Mouse (Mus musculus): ENCODE results near the gene Vps25. TPM values are rescaled to one million over a fixed set of nuclear protein-coding genes. Genes with fewer than 3 reads are reported as not detected.
A peak's percentile ranks its signal among the peaks of the same experiment; 100 is the strongest.

Vps25 gene
- polyA plus RNA-seq, 1 experiment, result 141 TPM

DNA sequence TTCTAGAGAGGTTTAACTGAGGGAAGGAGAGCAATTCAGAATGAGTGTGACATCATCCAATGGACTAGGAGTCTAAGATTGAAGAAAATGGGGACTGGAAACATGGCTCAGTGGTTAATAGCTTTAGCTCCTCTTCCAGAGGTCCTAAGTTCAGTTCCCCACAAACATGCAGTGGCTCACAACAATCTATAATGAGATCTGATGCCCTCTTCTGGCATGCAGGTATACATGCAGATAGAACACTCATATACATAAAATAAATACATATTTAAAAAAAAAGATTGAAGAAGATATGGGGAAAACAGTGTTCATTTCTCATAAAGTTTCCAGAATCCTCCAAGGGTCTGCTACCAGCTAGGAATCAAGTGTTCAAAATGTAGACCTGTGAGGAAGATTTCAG is 18.1 kb upstream of the Vps25 start:
- Histone ChIP-seq H3K27me3 (ENCODE audit: control insufficient read depth, insufficient read depth, insufficient read length) (no peaks in the 10 kb centered on the region), H3K79me2 (ENCODE audit: control insufficient read depth, insufficient read depth) (no peaks in the 10 kb centered on the region), H3K36me3 (ENCODE audit: control insufficient read depth, insufficient read depth) (no peaks in the 10 kb centered on the region), H3K4me2 (ENCODE audit: low read depth) (no peak overlapping the region), H3K4me3 (no peak overlapping the region), H3ac (ENCODE audit: control insufficient read depth, insufficient read length) (no peak overlapping the region)
- TF ChIP-seq CEBPB (IDR thresholded peaks at IDR 0.05; ENCODE audit: insufficient read depth, poor library complexity, severe bottlenecking) (no peak), TCF12 (IDR thresholded peaks at IDR 0.05; ENCODE audit: insufficient read depth, poor library complexity, severe bottlenecking) (no peak), REST (IDR thresholded peaks at IDR 0.05; ENCODE audit: insufficient read depth, insufficient read length) (no peak), POLR2AphosphoS2 (IDR thresholded peaks at IDR 0.05; ENCODE audit: insufficient read length, low read depth) (no peak), POLR2A (IDR thresholded peaks at IDR 0.05; ENCODE audit: insufficient read length, low read depth) (no peak), TCF3 (IDR thresholded peaks at IDR 0.05; ENCODE audit: insufficient read length, low read depth) (no peak), MYOD1 (IDR thresholded peaks at IDR 0.05; ENCODE audit: control insufficient read depth in 1 of 3, insufficient read length in 2 of 3, low read depth in 2 of 3) (no peak), MYOG (IDR thresholded peaks at IDR 0.05; ENCODE audit: control insufficient read depth in 1 of 3, insufficient read depth in 1 of 3, insufficient read length in 2 of 3, low read depth in 2 of 3) (no peak), SRF (IDR thresholded peaks at IDR 0.05; ENCODE audit: control insufficient read depth, insufficient read length, low read depth) (no peak), USF1 (IDR thresholded peaks at IDR 0.05; ENCODE audit: low read depth) (no peak), E2F4 (IDR thresholded peaks at IDR 0.05; ENCODE audit: insufficient read depth) (no peak), MAX (IDR thresholded peaks at IDR 0.05; ENCODE audit: low read depth) (no peak)

DNA sequence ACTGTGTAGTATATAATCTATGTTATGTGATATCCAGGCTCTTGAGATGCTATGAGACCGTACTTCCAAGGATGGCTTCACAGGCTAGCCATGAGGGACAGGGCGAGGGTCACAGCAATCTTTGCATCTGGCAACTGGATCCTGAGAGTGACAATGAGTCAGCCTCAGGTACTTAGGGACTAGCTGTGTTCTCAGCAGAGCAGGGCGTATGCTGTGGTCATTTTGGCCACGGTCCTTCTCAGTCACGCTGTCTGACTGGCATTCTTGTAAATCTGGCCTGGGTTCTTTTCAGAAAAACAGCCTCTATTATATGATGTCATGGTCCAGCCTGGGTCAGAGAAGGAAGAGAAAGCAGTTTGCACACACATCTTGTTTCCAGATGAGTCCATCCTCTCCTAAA is 16.7 kb upstream of the Vps25 start:
- H3K79me2 ChIP-seq (ENCODE audit: control insufficient read depth, insufficient read depth), result no peaks in the 10 kb centered on the region
- H3K4me2 ChIP-seq (ENCODE audit: low read depth), result no peak overlapping the region
- no peaks in the 10 kb centered on the region for H3K27me3 ChIP-seq (ENCODE audit: control insufficient read depth, insufficient read depth, insufficient read length)
- no peak overlapping the region for H3ac ChIP-seq (ENCODE audit: control insufficient read depth, insufficient read length)
- TF ChIP-seq USF1 (IDR thresholded peaks at IDR 0.05; ENCODE audit: low read depth) (no peak), E2F4 (IDR thresholded peaks at IDR 0.05; ENCODE audit: insufficient read depth) (no peak), POLR2AphosphoS2 (IDR thresholded peaks at IDR 0.05; ENCODE audit: insufficient read length, low read depth) (no peak), REST (IDR thresholded peaks at IDR 0.05; ENCODE audit: insufficient read depth, insufficient read length) (no peak), SRF (IDR thresholded peaks at IDR 0.05; ENCODE audit: control insufficient read depth, insufficient read length, low read depth) (no peak), MAX (IDR thresholded peaks at IDR 0.05; ENCODE audit: low read depth) (no peak), MYOD1 (IDR thresholded peaks at IDR 0.05; ENCODE audit: control insufficient read depth in 1 of 3, insufficient read length in 2 of 3, low read depth in 2 of 3) (no peak)
- H3K4me3 ChIP-seq, result no peak overlapping the region
- no peaks in the 10 kb centered on the region for H3K36me3 ChIP-seq (ENCODE audit: control insufficient read depth, insufficient read depth)

DNA sequence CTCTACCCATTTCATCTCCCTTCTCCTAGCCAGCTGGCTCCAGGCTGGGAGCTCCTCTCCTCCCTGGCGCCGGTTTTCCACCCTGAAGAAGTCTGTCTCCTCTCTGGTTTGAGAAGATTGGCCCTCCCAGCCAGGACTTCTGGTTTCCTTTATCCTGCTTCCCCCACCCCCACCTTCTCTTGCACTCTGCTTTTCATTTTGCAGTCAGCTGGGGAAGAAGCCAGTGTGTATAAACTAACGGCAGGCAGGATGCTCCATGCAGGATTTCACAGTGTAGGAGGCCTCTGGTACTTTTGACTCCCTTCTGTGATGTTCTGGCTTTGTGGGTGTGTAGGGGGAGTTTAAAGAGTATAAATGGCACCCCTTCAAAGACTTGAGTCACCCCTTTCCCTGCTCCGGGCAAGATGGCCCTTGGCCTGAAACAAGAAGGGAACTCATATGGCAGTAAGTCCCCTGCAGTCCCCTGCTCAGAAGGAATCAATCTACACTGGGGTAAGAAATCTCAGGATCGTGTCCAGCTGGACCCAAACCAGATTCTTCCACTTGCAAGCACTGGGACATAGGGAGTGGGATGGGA is 15.3 kb upstream of the Vps25 start:
- H3ac ChIP-seq (ENCODE audit: control insufficient read depth, insufficient read length), result no peak overlapping the region
- no peak overlapping the region for H3K4me3 ChIP-seq
- H3K79me2 ChIP-seq (ENCODE audit: control insufficient read depth, insufficient read depth), result no peaks in the 10 kb centered on the region
- H3K27me3 ChIP-seq (ENCODE audit: control insufficient read depth, insufficient read depth, insufficient read length), result no peaks in the 10 kb centered on the region
- H3K36me3 ChIP-seq (ENCODE audit: control insufficient read depth, insufficient read depth), result no peaks in the 10 kb centered on the region
- TF ChIP-seq E2F4 (IDR thresholded peaks at IDR 0.05; ENCODE audit: insufficient read depth), result no peak
- TF ChIP-seq SRF (IDR thresholded peaks at IDR 0.05; ENCODE audit: control insufficient read depth, insufficient read length, low read depth), result no peak
- H3K4me2 ChIP-seq (ENCODE audit: low read depth), result no peak overlapping the region

DNA sequence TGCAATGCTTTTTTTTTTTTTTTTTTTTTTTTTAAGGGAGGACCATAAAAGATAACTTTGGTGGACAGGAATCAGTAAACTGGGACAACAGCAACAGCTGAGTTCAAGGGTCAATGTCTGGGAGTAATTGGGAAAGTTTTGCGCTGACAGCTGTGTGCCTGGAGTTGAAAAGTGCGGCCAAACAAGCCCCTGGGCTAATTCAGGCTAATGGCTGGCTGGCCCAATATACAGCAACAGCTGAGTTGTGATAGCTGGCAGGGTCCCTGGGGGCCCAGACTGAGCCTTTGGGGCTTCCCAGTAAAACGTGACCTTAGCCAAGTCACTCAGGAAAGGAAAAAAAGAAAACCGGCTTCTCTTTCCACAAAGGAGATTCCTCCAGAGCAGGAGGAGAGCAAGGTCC is 8.4 kb upstream of the Vps25 start:
- Histone ChIP-seq H3K79me2 (ENCODE audit: control insufficient read depth, insufficient read depth) (no peaks in the 10 kb centered on the region), H3ac (ENCODE audit: control insufficient read depth, insufficient read length) (no peak overlapping the region), H3K4me3 (no peak overlapping the region), H3K27me3 (ENCODE audit: control insufficient read depth, insufficient read depth, insufficient read length) (no peaks in the 10 kb centered on the region), H3K4me2 (ENCODE audit: low read depth) (peak overlapping the region; percentile 75), H3K36me3 (ENCODE audit: control insufficient read depth, insufficient read depth) (no peaks in the 10 kb centered on the region)
- TF ChIP-seq REST (IDR thresholded peaks at IDR 0.05; ENCODE audit: insufficient read depth, insufficient read length) (no peak), SRF (IDR thresholded peaks at IDR 0.05; ENCODE audit: control insufficient read depth, insufficient read length, low read depth) (no peak), TCF3 (IDR thresholded peaks at IDR 0.05; ENCODE audit: insufficient read length, low read depth) (no peak), CEBPB (IDR thresholded peaks at IDR 0.05; ENCODE audit: insufficient read depth, poor library complexity, severe bottlenecking) (no peak), TCF12 (IDR thresholded peaks at IDR 0.05; ENCODE audit: insufficient read depth, poor library complexity, severe bottlenecking) (peak; percentile 36), POLR2AphosphoS2 (IDR thresholded peaks at IDR 0.05; ENCODE audit: insufficient read length, low read depth) (no peak), MYOD1 (IDR thresholded peaks at IDR 0.05; ENCODE audit: control insufficient read depth in 1 of 3, insufficient read length in 2 of 3, low read depth in 2 of 3) (peak in 2 of 3 experiments; percentile 49 to 71), E2F4 (IDR thresholded peaks at IDR 0.05; ENCODE audit: insufficient read depth) (no peak), USF1 (IDR thresholded peaks at IDR 0.05; ENCODE audit: low read depth) (no peak), MAX (IDR thresholded peaks at IDR 0.05; ENCODE audit: low read depth) (no peak), MYOG (IDR thresholded peaks at IDR 0.05; ENCODE audit: control insufficient read depth in 1 of 3, insufficient read depth in 1 of 3, insufficient read length in 2 of 3, low read depth in 2 of 3) (peak in 1 of 3 experiments; percentile 71), POLR2A (IDR thresholded peaks at IDR 0.05; ENCODE audit: insufficient read length, low read depth) (no peak)

DNA sequence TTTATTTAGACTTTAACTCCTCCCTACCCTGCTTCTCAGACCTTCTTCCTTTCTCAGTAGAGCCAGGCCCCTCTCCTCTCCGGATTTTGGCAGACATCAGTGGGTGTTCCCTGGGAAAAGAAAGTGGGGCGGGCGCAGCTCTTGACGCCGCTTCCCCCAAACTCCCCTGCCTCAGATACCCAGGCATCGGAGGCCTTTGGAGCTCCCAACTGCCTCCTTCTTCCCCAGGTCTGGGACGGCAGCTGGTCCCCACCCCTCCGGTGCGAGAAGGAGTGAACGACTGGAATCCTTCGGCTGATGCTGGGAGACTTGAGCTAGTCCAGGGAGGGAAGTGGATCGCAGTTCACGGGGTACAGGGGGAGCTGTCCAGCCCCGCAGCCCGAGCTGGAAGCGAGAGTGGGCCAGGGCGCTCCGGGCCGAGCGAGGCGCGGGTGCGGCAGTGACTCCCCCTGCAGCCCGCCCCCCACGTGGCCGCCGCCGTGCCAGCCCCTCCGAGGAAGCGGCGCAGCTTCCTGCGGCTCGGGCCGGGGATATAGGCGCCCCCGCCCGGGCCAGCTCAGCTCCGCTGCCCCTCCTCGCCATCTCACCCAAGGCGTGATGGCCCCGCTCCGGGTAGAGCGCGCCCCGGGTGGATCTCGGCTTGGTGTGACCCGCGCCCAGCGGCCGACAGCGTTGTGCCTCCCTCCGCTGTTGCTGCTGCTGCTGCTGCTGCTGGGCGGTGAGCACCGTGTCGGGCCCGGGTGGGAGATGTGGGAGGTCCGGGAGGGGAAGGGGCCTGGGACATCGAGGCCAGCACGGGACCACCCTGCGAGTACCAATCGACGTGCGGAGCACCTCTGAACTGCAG is 7.4 kb upstream of the Vps25 start, which contains the start of gene Ramp2:
Gene Ramp2, plus strand, starts transcription at position 174 of the 847 bp plus-strand sequence.
- Histone ChIP-seq H3K27me3 (ENCODE audit: control insufficient read depth, insufficient read depth, insufficient read length) (no peaks in the 10 kb centered on the region), H3K4me2 (ENCODE audit: low read depth) (peak within 1 kb of the TSS; percentile 75), H3ac (ENCODE audit: control insufficient read depth, insufficient read length) (peak within 1 kb of the TSS; percentile 1), H3K4me3 (peak within 1 kb of the TSS; percentile 5), H3K79me2 (ENCODE audit: control insufficient read depth, insufficient read depth) (no peaks in the 10 kb centered on the region), H3K36me3 (ENCODE audit: control insufficient read depth, insufficient read depth) (no peaks in the 10 kb centered on the region)
- TF ChIP-seq USF1 (IDR thresholded peaks at IDR 0.05; ENCODE audit: low read depth) (no peak), CEBPB (IDR thresholded peaks at IDR 0.05; ENCODE audit: insufficient read depth, poor library complexity, severe bottlenecking) (no peak), REST (IDR thresholded peaks at IDR 0.05; ENCODE audit: insufficient read depth, insufficient read length) (peak; percentile 74), E2F4 (IDR thresholded peaks at IDR 0.05; ENCODE audit: insufficient read depth) (no peak), TCF12 (IDR thresholded peaks at IDR 0.05; ENCODE audit: insufficient read depth, poor library complexity, severe bottlenecking) (no peak), TCF3 (IDR thresholded peaks at IDR 0.05; ENCODE audit: insufficient read length, low read depth) (no peak), POLR2A (IDR thresholded peaks at IDR 0.05; ENCODE audit: insufficient read length, low read depth) (no peak)

All from myocyte (in vitro differentiated cells).